Mouse (Mus musculus) MEL (cell line): ENCODE measurements around the gene Tmub2.

Source experiments
- CTCF ChIP-seq, 3 experiments: IDR thresholded peaks in 2 of 3; conservative IDR thresholded peaks in 1 of 3; 2 replicates each; pipeline ENCODE4 v1.5.1; 2011 to 2012; ENCODE audit warnings: low read length in 3 of 3, low read depth in 2 of 3, mild to moderate bottlenecking in 2 of 3, improper control_type of control experiment in 1 of 3, inconsistent platforms in 1 of 3, mixed read lengths in 1 of 3, moderate library complexity in 1 of 3; ENCODE audit not compliant: control insufficient read depth in 1 of 3, insufficient read depth in 1 of 3, poor library complexity in 1 of 3, severe bottlenecking in 1 of 3
- ELF1 ChIP-seq: IDR thresholded peaks from 2 replicates; pipeline ENCODE4 v1.6.1; 2014; ENCODE audit warnings: low read depth, mild to moderate bottlenecking, inconsistent platforms, low read length, improper control_type of control experiment, moderate library complexity
- EP300 ChIP-seq, 2 experiments: IDR thresholded peaks; 2 replicates each; pipeline ENCODE4 v1.6.1; 2011; ENCODE audit warnings: improper control_type of control experiment in 2 of 2, low read length in 2 of 2, low read depth in 1 of 2, mild to moderate bottlenecking in 1 of 2
- ETS1 ChIP-seq: IDR thresholded peaks from 2 replicates; pipeline ENCODE4 v1.6.1; 2012; ENCODE audit warnings: low read depth, mild to moderate bottlenecking, inconsistent platforms, low read length, improper control_type of control experiment, moderate library complexity
- JUND ChIP-seq: IDR thresholded peaks from 2 replicates; pipeline ENCODE4 v1.6.1; 2011; ENCODE audit warnings: low read depth, mild to moderate bottlenecking, improper control_type of control experiment, low read length
- MAX ChIP-seq: IDR thresholded peaks from 2 replicates; pipeline ENCODE4 v1.6.1; 2011; ENCODE audit warnings: low read length, improper control_type of control experiment
- POLR2A ChIP-seq, 2 experiments: IDR thresholded peaks; 2 replicates each; pipeline ENCODE4 v1.6.1; 2011 to 2012; ENCODE audit warnings: low read length in 2 of 2, mild to moderate bottlenecking in 2 of 2, control low read depth in 1 of 2, improper control_type of control experiment in 1 of 2, low read depth in 1 of 2, moderate library complexity in 1 of 2; ENCODE audit not compliant: control insufficient read depth in 1 of 2, insufficient read depth in 1 of 2, poor library complexity in 1 of 2
- SIN3A ChIP-seq: IDR thresholded peaks from 2 replicates; pipeline ENCODE4 v1.6.1; 2012; ENCODE audit warnings: low read length, improper control_type of control experiment, inconsistent platforms
- TAL1 ChIP-seq: IDR thresholded peaks from 2 replicates; pipeline ENCODE4 v1.6.1; 2012; ENCODE audit warnings: mild to moderate bottlenecking, inconsistent platforms, low read length, moderate library complexity, mixed read lengths
- USF2 ChIP-seq, 2 experiments: IDR thresholded peaks; 2 replicates each; pipeline ENCODE4 v1.6.1; 2011 to 2012; ENCODE audit warnings: improper control_type of control experiment in 2 of 2, low read length in 2 of 2, borderline replicate concordance in 1 of 2, inconsistent platforms in 1 of 2, low read depth in 1 of 2, mild to moderate bottlenecking in 1 of 2; ENCODE audit not compliant: insufficient read depth in 1 of 2
- ZC3H11A ChIP-seq: IDR thresholded peaks from 2 replicates; pipeline ENCODE4 v1.6.1; 2012; ENCODE audit warnings: low read depth, mild to moderate bottlenecking, inconsistent platforms, low read length, improper control_type of control experiment

GRCm38 (mm10) chr11:102314321-102314720 is 29.6 kb downstream of the Tmub2 start:
- TF ChIP-seq MAX (no peak), USF2 (IDR thresholded peaks at IDR 0.05; ENCODE audit: borderline replicate concordance in 1 of 2, insufficient read depth in 1 of 2, low read depth in 1 of 2, low read length in 2 of 2) (no peak), CTCF (IDR thresholded peaks at IDR 0.05 in 2 of 3, conservative IDR thresholded peaks at IDR 0.05 in 1 of 3; ENCODE audit: control insufficient read depth in 1 of 3, insufficient read depth in 1 of 3, low read depth in 2 of 3, low read length in 3 of 3, poor library complexity in 1 of 3, severe bottlenecking in 1 of 3) (no peak), ELF1 (no peak), JUND (no peak), TAL1 (no peak), EP300 (IDR thresholded peaks at IDR 0.05; ENCODE audit: low read depth in 1 of 2, low read length in 2 of 2) (no peak), ETS1 (no peak), POLR2A (IDR thresholded peaks at IDR 0.05; ENCODE audit: control insufficient read depth in 1 of 2, insufficient read depth in 1 of 2, low read depth in 1 of 2, low read length in 2 of 2, poor library complexity in 1 of 2) (no peak), SIN3A (no peak), ZC3H11A (no peak)
